Mouse (Mus musculus) stomach, embryonic 16.5 days (tissue): ENCODE measurements around the gene Cmtm1. TPM values are rescaled to one million over a fixed set of nuclear protein-coding genes. Genes with fewer than 3 reads are reported as not detected.
A peak's percentile ranks its signal among the peaks of the same experiment; 100 is the strongest.
"Not testable (repeated sequence)": the region's sequence is repeated elsewhere in the genome, so short reads cannot be mapped to it uniquely, and the experiment has no call there.

Source experiments
- ATAC-seq: fragments of 200-750 bp; cut with Nextera tagmentation; 2 replicates; pipeline ENCODE4 v1.8.0; 2017; ENCODE audit warnings: moderate number of reproducible peaks, moderate TSS enrichment; ENCODE audit not compliant: insufficient read depth, low FRiP score
- H3K27ac ChIP-seq: fragments of 300-500 bp; sonication (generic); 2 replicates; pipeline ENCODE4 v1.5.1; 2014; ENCODE audit warnings: low read length
- H3K27me3 ChIP-seq: fragments of 300-500 bp; sonication (generic); 2 replicates; pipeline ENCODE4 v1.6.1; 2014; ENCODE audit warnings: low read length, control low read depth, mixed read lengths; ENCODE audit not compliant: control insufficient read depth, insufficient read depth
- H3K36me3 ChIP-seq: fragments of 300-500 bp; sonication (generic); 2 replicates; pipeline ENCODE4 v1.6.1; 2014; ENCODE audit warnings: low read length; ENCODE audit not compliant: control insufficient read depth, insufficient read depth
- H3K4me1 ChIP-seq: fragments of 300-500 bp; sonication (generic); 2 replicates; pipeline ENCODE4 v1.6.1; 2014; ENCODE audit warnings: low read length, control low read depth, mixed read lengths; ENCODE audit not compliant: control insufficient read depth, insufficient read depth
- H3K4me2 ChIP-seq: fragments of 300-500 bp; sonication (generic); 2 replicates; pipeline ENCODE4 v1.6.1; 2014; ENCODE audit warnings: low read depth, low read length, mixed read lengths
- H3K4me3 ChIP-seq: fragments of 300-500 bp; sonication (generic); replicated peaks from 2 replicates; pipeline ENCODE4 v1.5.1; 2014; ENCODE audit warnings: mild to moderate bottlenecking, low read length
- H3K9ac ChIP-seq: fragments of 300-500 bp; sonication (generic); 2 replicates; pipeline ENCODE4 v1.6.1; 2014; ENCODE audit warnings: low read length
- H3K9me3 ChIP-seq: fragments of 300-500 bp; sonication (generic); replicated peaks from 2 replicates; pipeline ENCODE4 v1.6.1; 2016; ENCODE audit warnings: low read length, control low read depth; ENCODE audit not compliant: control insufficient read depth
- WGBS: fragments of 180-500 bp; shearing (Covaris S2); extraction: QIAGEN DNeasy Blood & Tissue Kit; methylation state at CpG from one replicate; pipeline ENCODE4 v1.1.7; 2014; 5-methylcytosine and 5-hydroxymethylcytosine counted together
- polyA plus RNA-seq: library from polyadenylated mRNA; unstranded; fragments of >200 nt; fragmentation: Nextera tagmentation; extraction: Ambion mirVana; gene quantifications from 2 replicates; pipeline ENCODE4 v1.2.1, GENCODE M21; 2015

The Cmtm1 gene
- polyA plus RNA-seq, 1 experiment from 2014 or later: not detected

DNA sequence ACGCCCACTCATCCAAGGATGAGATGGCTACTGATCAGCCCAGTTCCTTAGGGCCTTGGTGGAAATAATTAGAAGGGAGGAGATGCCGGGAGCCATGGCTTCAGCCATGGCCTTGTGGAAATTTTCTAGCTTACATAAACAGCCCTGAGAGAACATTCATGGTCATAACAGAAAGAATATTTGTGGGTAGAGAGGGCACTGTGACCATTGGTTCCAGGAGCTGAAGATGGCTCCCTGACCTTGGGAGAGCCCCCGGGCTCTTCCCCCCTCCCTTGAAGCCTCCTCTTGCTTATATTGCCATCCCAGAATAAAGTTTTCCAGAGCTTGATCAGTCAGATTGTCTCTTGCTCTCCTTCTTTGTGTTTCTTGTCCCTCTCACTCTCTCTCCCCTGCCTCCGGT, 7.4 kb downstream of the Cmtm1 start:
- not testable (repeated sequence) for H3K4me2 ChIP-seq, H3K9me3 ChIP-seq, H3K4me3 ChIP-seq, H3K27ac ChIP-seq, H3K9ac ChIP-seq, ATAC-seq, H3K4me1 ChIP-seq, H3K27me3 ChIP-seq, H3K36me3 ChIP-seq
- 94% methylated on average over 4 of the region's 4 CpGs for WGBS

DNA sequence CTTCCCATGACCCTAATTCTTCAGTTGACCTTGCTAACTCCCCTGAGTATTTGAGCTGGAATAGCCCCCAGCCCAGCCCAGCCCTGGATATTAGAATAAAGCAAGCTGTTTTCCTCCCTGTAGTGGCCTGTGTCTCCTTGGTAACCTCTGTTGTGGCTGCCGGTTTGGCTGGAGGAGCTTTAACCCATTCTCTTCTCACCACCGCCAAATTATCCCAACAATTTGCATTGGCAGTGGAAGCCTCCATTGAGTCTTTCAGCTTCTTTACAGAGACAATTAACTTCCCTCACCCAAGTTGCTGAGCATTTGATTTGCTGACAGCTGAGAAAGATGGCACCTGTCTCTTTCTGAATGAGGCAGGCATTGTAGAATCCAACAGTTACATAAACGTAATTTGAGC, 8.4 kb downstream of the Cmtm1 start:
- not testable (repeated sequence) for H3K4me1 ChIP-seq, H3K27ac ChIP-seq, H3K9ac ChIP-seq, H3K36me3 ChIP-seq, H3K4me3 ChIP-seq, H3K4me2 ChIP-seq, ATAC-seq, H3K27me3 ChIP-seq, H3K9me3 ChIP-seq
- WGBS: 20% methylated on average over 3 of the region's 3 CpGs

DNA sequence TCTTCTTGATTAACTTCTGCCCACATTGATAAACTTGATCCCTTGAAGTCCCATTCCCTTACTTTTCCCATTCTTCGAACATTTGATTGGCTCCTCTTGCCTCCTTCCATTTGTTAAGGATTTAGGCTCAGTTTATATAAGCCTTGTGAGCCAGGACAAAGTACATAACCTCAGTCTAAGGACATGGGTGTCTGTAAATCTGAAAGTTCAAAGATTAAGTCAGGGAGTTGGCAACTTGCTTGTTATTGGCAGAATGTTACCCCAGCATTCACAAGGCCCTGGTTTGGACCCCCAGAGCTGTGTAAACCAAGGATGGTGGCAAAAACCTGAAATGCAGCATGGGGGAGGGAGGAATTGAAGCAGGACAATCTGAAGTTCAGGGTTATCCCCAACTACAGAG, 15.5 kb downstream of the Cmtm1 start:
- Histone ChIP-seq H3K27ac (no peak overlapping the region), H3K4me2 (no peak overlapping the region), H3K4me1 (no peaks in the 10 kb centered on the region), H3K4me3 (no peak overlapping the region), H3K9me3 (no peaks in the 10 kb centered on the region), H3K27me3 (no peaks in the 10 kb centered on the region), H3K36me3 (no peaks in the 10 kb centered on the region), H3K9ac (no peak overlapping the region)
- 72% methylated on average over 1 of the region's 1 CpGs for WGBS
- ATAC-seq: no peak

DNA sequence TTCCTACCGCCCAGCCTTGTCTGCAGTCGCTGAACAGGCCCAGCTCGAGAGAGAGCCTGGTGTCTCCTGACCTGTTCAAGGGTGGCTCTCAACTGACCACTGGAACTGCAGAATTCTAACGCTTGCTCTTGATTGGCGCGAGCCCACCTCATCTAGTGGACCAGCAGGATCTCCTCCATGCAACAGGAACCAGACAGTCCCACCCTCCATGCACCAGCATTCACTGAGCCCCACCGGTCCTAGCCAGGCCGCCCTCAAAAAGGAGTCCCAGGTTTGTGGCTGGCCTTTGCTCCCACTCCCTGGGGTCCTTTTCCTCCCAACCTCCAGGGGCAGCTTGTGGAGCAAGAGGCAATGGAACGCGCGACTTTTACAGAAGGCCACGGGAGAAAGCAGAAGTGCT, 16.9 kb downstream of the Cmtm1 start, which contains the start of gene Cmtm2a:
Gene Cmtm2a, minus strand, starts transcription at position 101 of the 400 bp plus-strand sequence.
- not testable (repeated sequence) for H3K27me3 ChIP-seq

DNA sequence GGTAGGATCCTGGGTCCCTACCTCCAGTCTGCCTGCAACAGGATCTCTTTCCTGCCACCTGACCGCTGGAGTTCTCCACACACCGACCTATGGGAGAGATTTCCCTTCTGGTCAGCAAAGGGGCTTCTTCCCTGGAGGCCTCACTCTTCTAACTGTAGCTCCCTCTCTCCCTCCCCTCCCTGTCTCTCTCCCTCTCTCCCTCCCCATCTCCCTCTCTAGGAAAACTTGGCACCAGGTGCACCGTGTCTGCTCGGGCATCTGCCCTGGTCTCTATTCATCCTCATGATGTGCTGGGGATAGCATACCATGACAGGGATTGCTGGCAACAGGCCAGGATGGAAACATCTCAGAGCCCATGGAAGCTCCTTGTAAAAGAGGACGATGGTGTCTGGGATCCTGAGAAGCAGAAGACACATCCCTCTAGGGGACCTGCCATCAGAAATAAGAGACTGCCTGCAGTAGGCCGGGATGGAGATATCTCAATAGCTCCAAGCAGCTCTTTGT, 41.0 kb downstream of the Cmtm1 start:
- WGBS: 79% methylated on average over 6 of the region's 6 CpGs

More for the DNA sequence above, 16.9 kb downstream of the Cmtm1 start, which contains the start of gene Cmtm2a:
- H3K27ac ChIP-seq, H3K9me3 ChIP-seq, H3K4me3 ChIP-seq, H3K4me1 ChIP-seq, H3K9ac ChIP-seq, ATAC-seq, H3K4me2 ChIP-seq, H3K36me3 ChIP-seq: not testable (repeated sequence)
- WGBS: 84% methylated on average over 10 of the region's 12 CpGs

DNA sequence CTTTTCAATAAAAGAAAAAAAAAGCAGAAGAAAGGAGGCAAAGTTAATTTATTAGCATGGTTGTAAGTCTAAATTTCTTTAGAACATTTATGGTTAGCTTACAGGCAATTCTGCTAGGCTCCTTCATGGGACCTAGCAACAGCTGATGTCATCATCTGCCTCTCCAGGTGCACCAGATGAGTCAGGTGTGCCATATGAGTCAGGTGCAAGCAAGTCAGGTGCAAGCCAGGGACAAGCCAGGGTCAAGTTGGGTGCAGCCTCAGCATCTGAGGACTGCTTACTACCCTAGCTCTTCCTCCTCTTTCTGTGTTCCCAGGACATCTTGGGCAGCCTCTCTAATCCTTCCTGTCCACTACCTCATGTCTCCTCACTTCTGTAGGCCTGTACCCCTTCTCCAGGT, 41.6 kb downstream of the Cmtm1 start:
- ATAC-seq: peak; percentile 37; the same call in 1 of the 2 replicates
- no peaks in the 10 kb centered on the region for H3K27me3 ChIP-seq

More for the DNA sequence above, 41.0 kb downstream of the Cmtm1 start:
- Histone ChIP-seq H3K4me3 (no peak overlapping the region), H3K4me2 (no peak overlapping the region), H3K27me3 (no peaks in the 10 kb centered on the region), H3K4me1 (no peaks in the 10 kb centered on the region), H3K36me3 (no peaks in the 10 kb centered on the region), H3K9me3 (no peaks in the 10 kb centered on the region), H3K9ac (no peak overlapping the region), H3K27ac (no peak overlapping the region)
- 0 out of 2 replicates have a peak, but pooled peaks have one; percentile 21 for ATAC-seq

DNA sequence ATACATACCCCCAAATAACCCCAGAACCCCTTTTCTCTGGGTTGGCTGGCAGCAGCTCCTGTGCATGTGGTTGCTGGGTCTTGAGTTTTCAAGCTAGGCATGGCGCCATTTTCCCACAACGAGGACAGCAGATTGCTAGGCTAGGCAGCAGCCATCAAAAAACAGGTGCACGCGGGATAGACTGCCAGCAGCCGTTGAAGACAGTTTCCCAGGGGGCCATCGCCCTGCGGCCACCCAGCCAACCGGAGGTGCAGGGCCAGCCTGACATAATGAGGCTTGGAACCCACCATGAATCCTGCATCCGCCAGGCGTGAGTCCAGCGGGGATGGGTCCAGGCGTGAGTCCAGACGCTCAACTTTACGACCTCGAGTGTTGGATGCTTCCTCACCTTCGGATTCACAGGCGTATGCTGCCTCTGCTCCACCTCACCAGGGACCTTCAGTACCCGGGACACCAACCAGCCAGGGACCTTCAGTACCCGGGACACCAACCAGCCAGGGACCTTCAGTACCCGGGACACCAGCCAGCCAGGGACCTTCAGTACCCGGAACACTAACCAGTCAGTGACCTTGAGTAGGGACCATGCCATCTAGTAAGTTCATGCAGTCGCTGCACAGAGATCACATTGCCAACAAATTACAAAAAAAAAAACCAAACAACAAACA, 45.5 kb downstream of the Cmtm1 start:
- not testable (repeated sequence) for H3K27me3 ChIP-seq, H3K4me1 ChIP-seq, H3K9me3 ChIP-seq, H3K4me3 ChIP-seq, H3K9ac ChIP-seq, H3K36me3 ChIP-seq, H3K4me2 ChIP-seq, ATAC-seq, H3K27ac ChIP-seq
- WGBS: 95% methylated on average over 22 of the region's 22 CpGs

More for the DNA sequence above, 41.6 kb downstream of the Cmtm1 start:
- Histone ChIP-seq H3K4me1 (no peaks in the 10 kb centered on the region), H3K9me3 (no peaks in the 10 kb centered on the region), H3K9ac (no peak overlapping the region), H3K36me3 (peaks cover 3% of the 10 kb centered on the region; the same call in 1 of the 2 replicates), H3K4me3 (no peak overlapping the region), H3K4me2 (no peak overlapping the region), H3K27ac (no peak overlapping the region)

DNA sequence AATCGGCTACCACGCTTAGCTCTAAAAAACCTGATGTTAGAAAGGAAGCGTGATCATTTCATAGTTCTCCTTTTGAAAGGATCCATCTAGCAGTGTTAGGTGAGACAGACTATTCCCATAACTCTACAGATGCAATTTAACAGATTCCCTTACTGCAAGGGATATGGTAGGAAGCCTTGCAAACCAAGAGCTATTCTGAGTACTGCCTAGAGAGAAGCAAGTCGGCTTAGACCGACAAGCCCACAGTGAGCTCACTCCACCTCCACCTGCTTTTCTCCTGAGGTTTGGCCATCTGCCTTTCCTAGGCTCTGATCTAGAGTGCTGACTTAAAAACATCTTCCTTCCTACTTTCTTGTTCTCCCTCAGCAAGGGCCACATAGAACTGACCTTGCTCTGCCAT, 48.1 kb downstream of the Cmtm1 start:
- not testable (repeated sequence) for H3K4me3 ChIP-seq, H3K9me3 ChIP-seq, H3K4me1 ChIP-seq, H3K27ac ChIP-seq, H3K4me2 ChIP-seq, H3K9ac ChIP-seq, ATAC-seq, H3K27me3 ChIP-seq
- H3K36me3 ChIP-seq: peaks cover 19% of the 10 kb centered on the region
- 90% methylated on average over 5 of the region's 5 CpGs for WGBS

DNA sequence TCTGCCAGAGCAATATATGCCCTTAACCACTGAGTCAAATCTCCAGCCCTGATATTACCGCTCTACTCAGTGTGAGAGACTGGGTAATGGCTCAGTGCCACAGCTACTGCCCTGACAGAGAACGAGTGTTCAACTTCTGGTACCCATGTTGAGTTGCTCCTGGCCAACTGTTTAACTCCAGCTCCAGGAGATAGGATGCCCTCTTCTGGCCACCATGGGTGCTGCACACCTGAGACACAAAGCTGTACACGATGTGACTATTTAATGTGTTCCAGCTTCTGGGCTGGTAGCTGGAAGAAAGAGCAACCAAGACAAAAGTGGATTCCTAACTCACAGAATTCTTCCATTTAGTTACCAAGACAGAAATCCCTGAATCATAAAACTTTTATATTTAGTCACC, 56.9 kb downstream of the Cmtm1 start:
- Histone ChIP-seq H3K27ac (no peak overlapping the region), H3K27me3 (no peaks in the 10 kb centered on the region), H3K4me1 (peaks cover 7% of the 10 kb centered on the region; the same call in 1 of the 2 replicates), H3K4me2 (no peak overlapping the region), H3K36me3 (peaks cover 5% of the 10 kb centered on the region), H3K9me3 (no peaks in the 10 kb centered on the region), H3K9ac (no peak overlapping the region), H3K4me3 (no peak overlapping the region)
- 96% methylated on average over 3 of the region's 3 CpGs for WGBS
- ATAC-seq: no peak
